Mouse (Mus musculus): ENCODE results near the gene Ociad2. TPM values are rescaled to one million over a fixed set of nuclear protein-coding genes. Genes with fewer than 3 reads are reported as not detected.

The Ociad2 gene
- polyA plus RNA-seq, 1 experiment, result 3.1 TPM

GRCm38 (mm10) chr5:73286603-73287002 is 54.2 kb downstream of the Ociad2 start:
- no peak for DNase-seq
- no peak overlapping the region for H3K27ac ChIP-seq (ENCODE audit: control insufficient read depth, insufficient read depth, low read length)
- no peaks in the 10 kb centered on the region for H3K36me3 ChIP-seq (ENCODE audit: control insufficient read depth, insufficient read depth, low read length)
- H3K4me3 ChIP-seq (ENCODE audit: control insufficient read depth, insufficient read depth, low read length), result no peak overlapping the region
- TF ChIP-seq CTCF (IDR thresholded peaks at IDR 0.05; ENCODE audit: borderline replicate concordance, control insufficient read depth, extremely low read depth, insufficient read depth, low read length, poor library complexity) (no peak), POLR2A (IDR thresholded peaks at IDR 0.05; ENCODE audit: control insufficient read depth, extremely low read depth, insufficient read depth, low read length, poor library complexity) (no peak)
- no peaks in the 10 kb centered on the region for H3K27me3 ChIP-seq (ENCODE audit: control insufficient read depth, insufficient read depth, low read length)
- H3K4me1 ChIP-seq (replicated peaks; ENCODE audit: control insufficient read depth, insufficient read depth, low read length), result no peaks in the 10 kb centered on the region
- 61% methylated on average over 5 of the region's 5 CpGs for WGBS

DNA sequence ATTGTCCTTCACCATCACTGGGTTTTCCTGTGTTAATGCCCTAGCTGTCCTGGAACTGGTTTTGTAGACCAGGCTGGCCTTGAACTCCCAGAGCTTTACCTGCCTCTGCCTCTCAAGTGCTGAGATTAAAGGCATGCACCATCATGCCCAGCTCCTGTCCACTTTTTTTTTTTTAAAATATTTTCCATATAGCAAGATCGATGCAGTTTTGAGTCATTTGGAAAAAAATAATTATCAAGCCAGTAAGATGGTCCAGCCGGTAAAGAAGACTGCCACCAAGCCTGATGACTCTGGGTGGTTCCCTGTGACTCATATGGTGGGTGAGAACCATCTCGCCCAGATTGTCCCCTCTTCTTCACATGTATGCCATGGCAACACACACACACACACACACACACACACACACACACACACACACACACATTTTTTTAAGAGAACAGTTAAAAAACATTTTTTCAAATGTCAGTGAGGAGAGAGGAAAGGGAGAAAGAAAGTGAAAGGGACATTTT is 55.3 kb downstream of the Ociad2 start:
- H3K4me3 ChIP-seq (ENCODE audit: control insufficient read depth, insufficient read depth, low read length), result no peak overlapping the region
- no peaks in the 10 kb centered on the region for H3K36me3 ChIP-seq (ENCODE audit: control insufficient read depth, insufficient read depth, low read length)
- H3K4me1 ChIP-seq (replicated peaks; ENCODE audit: control insufficient read depth, insufficient read depth, low read length), result no peaks in the 10 kb centered on the region
- DNase-seq, result no peak
- no peaks in the 10 kb centered on the region for H3K27me3 ChIP-seq (ENCODE audit: control insufficient read depth, insufficient read depth, low read length)
- H3K27ac ChIP-seq (ENCODE audit: control insufficient read depth, insufficient read depth, low read length), result no peak overlapping the region
- TF ChIP-seq CTCF (IDR thresholded peaks at IDR 0.05; ENCODE audit: borderline replicate concordance, control insufficient read depth, extremely low read depth, insufficient read depth, low read length, poor library complexity) (no peak), POLR2A (IDR thresholded peaks at IDR 0.05; ENCODE audit: control insufficient read depth, extremely low read depth, insufficient read depth, low read length, poor library complexity) (no peak)
- 92% methylated on average over 3 of the region's 3 CpGs for WGBS

GRCm38 (mm10) chr5:73284046-73284445 is 56.8 kb downstream of the Ociad2 start:
- DNase-seq, result no peak
- H3K4me3 ChIP-seq (ENCODE audit: control insufficient read depth, insufficient read depth, low read length), result no peak overlapping the region
- no peak overlapping the region for H3K27ac ChIP-seq (ENCODE audit: control insufficient read depth, insufficient read depth, low read length)
- TF ChIP-seq POLR2A (IDR thresholded peaks at IDR 0.05; ENCODE audit: control insufficient read depth, extremely low read depth, insufficient read depth, low read length, poor library complexity), result no peak
- TF ChIP-seq CTCF (IDR thresholded peaks at IDR 0.05; ENCODE audit: borderline replicate concordance, control insufficient read depth, extremely low read depth, insufficient read depth, low read length, poor library complexity), result no peak
- H3K36me3 ChIP-seq (ENCODE audit: control insufficient read depth, insufficient read depth, low read length), result no peaks in the 10 kb centered on the region
- H3K4me1 ChIP-seq (replicated peaks; ENCODE audit: control insufficient read depth, insufficient read depth, low read length), result peaks cover 4% of the 10 kb centered on the region; the same call in 1 of the 2 replicates
- H3K27me3 ChIP-seq (ENCODE audit: control insufficient read depth, insufficient read depth, low read length), result no peaks in the 10 kb centered on the region

GRCm38 (mm10) chr5:73280567-73280850 is 60.3 kb downstream of the Ociad2 start:
- WGBS, result 86% methylated on average over 4 of the region's 4 CpGs
- H3K27ac ChIP-seq (ENCODE audit: control insufficient read depth, insufficient read depth, low read length), result no peak overlapping the region
- H3K27me3 ChIP-seq (ENCODE audit: control insufficient read depth, insufficient read depth, low read length), result no peaks in the 10 kb centered on the region
- DNase-seq, result no peak
- H3K36me3 ChIP-seq (ENCODE audit: control insufficient read depth, insufficient read depth, low read length), result no peaks in the 10 kb centered on the region
- H3K4me1 ChIP-seq (replicated peaks; ENCODE audit: control insufficient read depth, insufficient read depth, low read length), result peaks cover 4% of the 10 kb centered on the region; the same call in 1 of the 2 replicates
- H3K4me3 ChIP-seq (ENCODE audit: control insufficient read depth, insufficient read depth, low read length), result no peak overlapping the region
- TF ChIP-seq POLR2A (IDR thresholded peaks at IDR 0.05; ENCODE audit: control insufficient read depth, extremely low read depth, insufficient read depth, low read length, poor library complexity), result no peak

GRCm38 (mm10) chr5:73279732-73280566 is 60.9 kb downstream of the Ociad2 start:
- peaks cover 4% of the 10 kb centered on the region; the same call in 1 of the 2 replicates for H3K4me1 ChIP-seq (replicated peaks; ENCODE audit: control insufficient read depth, insufficient read depth, low read length)
- H3K27ac ChIP-seq (ENCODE audit: control insufficient read depth, insufficient read depth, low read length), result no peak overlapping the region
- H3K36me3 ChIP-seq (ENCODE audit: control insufficient read depth, insufficient read depth, low read length), result no peaks in the 10 kb centered on the region
- no peak for TF ChIP-seq CTCF (IDR thresholded peaks at IDR 0.05; ENCODE audit: borderline replicate concordance, control insufficient read depth, extremely low read depth, insufficient read depth, low read length, poor library complexity)
- no peak for TF ChIP-seq POLR2A (IDR thresholded peaks at IDR 0.05; ENCODE audit: control insufficient read depth, extremely low read depth, insufficient read depth, low read length, poor library complexity)
- no peak for DNase-seq
- WGBS, result 90% methylated on average over 4 of the region's 4 CpGs
- no peak overlapping the region for H3K4me3 ChIP-seq (ENCODE audit: control insufficient read depth, insufficient read depth, low read length)
- H3K27me3 ChIP-seq (ENCODE audit: control insufficient read depth, insufficient read depth, low read length), result no peaks in the 10 kb centered on the region

- Histone ChIP-seq H3K4me1 (replicated peaks; ENCODE audit: control insufficient read depth, insufficient read depth, low read length) (peaks cover 4% of the 10 kb centered on the region; the same call in 1 of the 2 replicates), H3K4me3 (ENCODE audit: control insufficient read depth, insufficient read depth, low read length) (no peak overlapping the region), H3K36me3 (ENCODE audit: control insufficient read depth, insufficient read depth, low read length) (no peaks in the 10 kb centered on the region), H3K27me3 (ENCODE audit: control insufficient read depth, insufficient read depth, low read length) (no peaks in the 10 kb centered on the region), H3K27ac (ENCODE audit: control insufficient read depth, insufficient read depth, low read length) (no peak overlapping the region)
- no peak for TF ChIP-seq CTCF (IDR thresholded peaks at IDR 0.05; ENCODE audit: borderline replicate concordance, control insufficient read depth, extremely low read depth, insufficient read depth, low read length, poor library complexity)
- no peak for TF ChIP-seq POLR2A (IDR thresholded peaks at IDR 0.05; ENCODE audit: control insufficient read depth, extremely low read depth, insufficient read depth, low read length, poor library complexity)
- WGBS, result 92% methylated on average over 10 of the region's 10 CpGs
- DNase-seq, result no peak
Measured at GRCm38 (mm10) chr5:73279190-73279589, 61.6 kb downstream of the Ociad2 start.
